Comparison of ENCODE assay signal across 8 mouse cellular contexts in genomic region chr3:88214197-88214938, GRCm38 (mm10). TPM values are rescaled to one million over a fixed set of nuclear protein-coding genes. Genes with fewer than 3 reads are reported as not detected.
DNase-seq lines count a peak whose midpoint lies in the region; ATAC-seq and TF ChIP-seq lines count a peak whose summit lies in the region.

No protein-coding gene starts in this region.

- peaks cover 97% of the 10 kb centered on the region for H3K27me3 ChIP-seq in megakaryocyte, embryonic 14.5 days (replicated peaks)
- 0 out of 2 replicates have a peak, but pooled peaks cover 4% of the 10 kb centered on the region for H3K27me3 ChIP-seq in hindbrain, postnatal 0 days (ENCODE audit: insufficient read depth, low read length)
- H3K27me3 ChIP-seq in midbrain, embryonic 15.5 days (replicated peaks) = peaks cover 41% of the 10 kb centered on the region

- peaks cover 31% of the 10 kb centered on the region for H3K4me1 ChIP-seq in megakaryocyte, embryonic 14.5 days
- H3K4me1 ChIP-seq in hindbrain, postnatal 0 days (ENCODE audit: insufficient read depth, low read length) = peaks cover 25% of the 10 kb centered on the region; the same call in 1 of the 2 replicates
- peaks cover 41% of the 10 kb centered on the region for H3K4me1 ChIP-seq in midbrain, embryonic 15.5 days

- peak overlapping the region; percentile 88 for H3K9ac ChIP-seq in hindbrain, postnatal 0 days (replicated peaks; ENCODE audit: low read length)
- H3K9ac ChIP-seq in midbrain, embryonic 15.5 days = peak overlapping the region; percentile 48

- WGBS in hindbrain, postnatal 0 days = 2% methylated on average over 42 of the region's 42 CpGs
- WGBS in midbrain, embryonic 15.5 days = 2% methylated on average over 42 of the region's 42 CpGs

- ATAC-seq in megakaryocyte, adult 5-6 weeks (ENCODE audit: poor library complexity, severe bottlenecking) = no peak
- peak; percentile 92 for ATAC-seq in hindbrain, postnatal 0 days
- peak; percentile 89 for ATAC-seq in midbrain, embryonic 15.5 days (replicated peaks)

- peak overlapping the region; percentile 93 for H3K27ac ChIP-seq in hindbrain, postnatal 0 days
- peak overlapping the region; percentile 76 for H3K27ac ChIP-seq in midbrain, embryonic 15.5 days

- peak overlapping the region; percentile 89 for H3K4me3 ChIP-seq in megakaryocyte, embryonic 14.5 days (replicated peaks)
- H3K4me3 ChIP-seq in hindbrain, postnatal 0 days (ENCODE audit: low read length) = peak overlapping the region; percentile 66
- peak overlapping the region; percentile 47 for H3K4me3 ChIP-seq in midbrain, embryonic 15.5 days

- 0 out of 2 replicates have a peak, but pooled peaks cover 2% of the 10 kb centered on the region for H3K9me3 ChIP-seq in megakaryocyte, embryonic 14.5 days
- H3K9me3 ChIP-seq in hindbrain, postnatal 0 days (ENCODE audit: low read length) = no peaks in the 10 kb centered on the region
- no peaks in the 10 kb centered on the region for H3K9me3 ChIP-seq in midbrain, embryonic 15.5 days

- H3K36me3 ChIP-seq in megakaryocyte, embryonic 14.5 days (replicated peaks; ENCODE audit: low read length) = no peaks in the 10 kb centered on the region
- no peaks in the 10 kb centered on the region for H3K36me3 ChIP-seq in hindbrain, postnatal 0 days (ENCODE audit: insufficient read depth, low read length)
- H3K36me3 ChIP-seq in midbrain, embryonic 15.5 days (replicated peaks) = no peaks in the 10 kb centered on the region

- peak overlapping the region; percentile 66 for H3K4me2 ChIP-seq in hindbrain, postnatal 0 days (ENCODE audit: low read depth, low read length)
- H3K4me2 ChIP-seq in midbrain, embryonic 15.5 days = peak overlapping the region; percentile 63

- peak; percentile 54 for TF ChIP-seq CTCF in hindbrain, postnatal 0 days (IDR thresholded peaks at IDR 0.05; ENCODE audit: low read depth)

- DNase-seq in cerebellum, postnatal 4 days (ENCODE audit: low spot score in 2 of 2) = peak; percentile 72 to 91
- peak; percentile 95 for DNase-seq in hindbrain, postnatal 0 days (ENCODE audit: low spot score)
- no peak for DNase-seq in MN1 (ENCODE audit: low spot score)
- no peak for DNase-seq in spleen, postnatal 4 days (ENCODE audit: low spot score in 2 of 2)
- no peak for DNase-seq in adrenal gland, adult 8-10 months

RNA-seq across cellular contexts. Expression of gene Rhbg, which starts 40.1 kb away (rescaled TPM):
- polyA plus RNA-seq in megakaryocyte, embryonic 14.5 days (2012; ENCODE audit: insufficient read depth, low replicate concordance) = not detected in 2 replicates
- total RNA-seq in megakaryocyte, adult 5-6 weeks (2015) = not detected in 2 replicates
- not detected in 2 replicates for total RNA-seq in megakaryocyte, adult 5-6 weeks (2017)
- total RNA-seq in hindbrain, postnatal 0 days (2014; rRNA removed) = 0.94 and 1.0 TPM in 2 replicates
- polyA plus RNA-seq in hindbrain, postnatal 0 days (2015; fragmentation: Nextera tagmentation; extraction: Ambion mirVana) = 0.37 and 0.43 TPM in 2 replicates
- 0.14 TPM in 2 replicates for polyA plus RNA-seq in midbrain, embryonic 15.5 days (2015; fragmentation: Nextera tagmentation; extraction: Ambion mirVana)
- 10 to 100 TPM; 12.0 to 27.5 (median 17.3) TPM for total RNA-seq in adrenal gland, adult 8-10 months (2022)

Comparison
In these comparisons a context has a peak if more than half of its experiments do, and no peak if none do; other contexts are left out.
1. DNase-seq: peak in cerebellum, postnatal 4 days (2 of 2) and hindbrain, postnatal 0 days (single experiment); none in MN1 (single experiment), spleen, postnatal 4 days (0 of 2) and adrenal gland, adult 8-10 months (single experiment).
2. Peak in every context shown above with its lines, with median percentiles within 50 percentile points of each other: H3K4me3 ChIP-seq.